Mouse (Mus musculus) gonadal fat pad, adult 2 months (tissue): ENCODE measurements around the gene Nim1k. TPM values are rescaled to one million over a fixed set of nuclear protein-coding genes. Genes with fewer than 3 reads are reported as not detected.
"Not testable (repeated sequence)": the region's sequence is repeated elsewhere in the genome, so short reads cannot be mapped to it uniquely, and the experiment has no call there.

ENCODE experiments used
- DNase-seq: peaks from one replicate; pipeline ENCODE4 v3.0.0-alpha.2; 2012; ENCODE audit warnings: low read depth
- polyA plus RNA-seq: library from polyadenylated mRNA; depleted of rRNA; stranded (reverse); fragments of >200 nt; gene quantifications from 2 replicates; pipeline ENCODE4 v1.2.3, GENCODE M21; 2012

Gene Nim1k
- polyA plus RNA-seq, 1 experiment = 0.57 TPM

DNA sequence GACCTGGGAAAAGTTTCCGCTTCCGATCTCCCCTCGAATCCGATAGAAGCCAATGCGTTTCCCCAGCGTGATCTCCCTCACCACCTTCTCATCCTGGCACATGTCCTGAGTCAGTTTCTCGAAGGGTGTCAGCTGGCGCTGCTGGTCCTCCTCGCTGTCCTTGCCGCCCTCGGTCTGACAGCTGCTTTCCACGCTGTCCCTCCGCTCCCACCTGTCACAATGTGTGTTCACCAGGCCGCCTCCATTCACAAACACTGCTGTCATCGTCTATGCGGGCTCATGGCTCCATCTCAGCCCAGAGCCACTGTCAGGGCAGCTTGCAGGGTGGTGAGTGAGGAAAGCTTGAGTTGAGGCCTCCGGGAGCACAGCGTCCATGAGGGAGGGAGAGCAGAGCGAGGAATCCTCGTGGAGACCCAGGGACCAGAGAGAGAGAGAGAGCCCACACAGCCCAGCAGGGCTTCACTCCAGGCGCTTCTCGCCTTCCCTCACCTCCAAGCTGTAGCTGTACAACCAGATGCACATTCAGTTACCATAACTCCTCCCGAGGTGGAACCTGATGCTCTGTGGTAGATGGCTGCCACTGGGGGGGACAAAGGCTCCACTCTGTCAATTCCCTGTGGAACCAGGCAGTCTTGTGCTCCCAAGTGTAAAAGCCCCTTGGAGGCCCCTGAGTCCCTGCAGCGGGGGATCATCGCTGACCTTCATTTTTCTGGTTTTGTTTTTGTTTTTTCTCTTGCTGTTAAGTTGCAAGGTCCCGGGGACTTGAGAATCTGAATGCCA is 27.9 kb downstream of the Nim1k start:
- DNase-seq = no peak

DNA sequence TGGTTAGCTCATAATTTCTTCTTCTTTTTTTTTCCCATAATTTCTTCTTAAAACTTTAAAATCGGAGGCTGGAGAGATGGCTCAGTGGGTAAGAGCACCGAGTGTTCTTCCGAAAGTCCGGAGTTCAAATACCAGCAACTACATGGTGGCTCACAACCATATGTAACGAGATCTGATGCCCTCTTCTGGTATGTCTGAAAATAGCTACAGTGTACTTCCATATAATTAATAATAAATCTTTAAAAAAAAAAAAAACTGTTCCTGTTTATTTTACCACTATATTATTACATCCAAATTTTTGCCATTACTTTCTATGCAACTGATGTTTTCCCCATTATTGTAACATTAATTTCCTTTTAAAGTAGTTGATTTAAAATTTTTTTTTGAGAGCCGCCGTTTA is 31.1 kb downstream of the Nim1k start:
- DNase-seq = no peak

DNA sequence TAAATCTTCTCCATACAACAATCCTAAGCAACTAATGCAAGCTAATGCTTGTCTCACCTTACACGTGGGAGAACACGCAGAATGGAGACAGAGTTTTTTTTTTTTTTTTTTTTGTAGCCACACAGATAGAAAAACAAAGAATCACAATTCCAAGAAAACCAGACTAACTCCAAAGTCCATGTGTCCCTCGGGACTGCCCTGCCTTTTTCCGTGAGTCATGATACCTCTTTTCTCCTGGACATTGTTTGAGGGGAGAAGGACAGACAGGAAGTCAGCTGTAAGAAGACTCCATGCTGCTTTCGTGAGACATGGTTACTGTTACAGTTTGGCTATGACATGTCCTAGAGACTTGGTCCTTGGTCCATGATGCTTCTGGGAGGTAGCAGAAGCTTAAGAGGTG is 32.3 kb downstream of the Nim1k start:
- DNase-seq = no peak

DNA sequence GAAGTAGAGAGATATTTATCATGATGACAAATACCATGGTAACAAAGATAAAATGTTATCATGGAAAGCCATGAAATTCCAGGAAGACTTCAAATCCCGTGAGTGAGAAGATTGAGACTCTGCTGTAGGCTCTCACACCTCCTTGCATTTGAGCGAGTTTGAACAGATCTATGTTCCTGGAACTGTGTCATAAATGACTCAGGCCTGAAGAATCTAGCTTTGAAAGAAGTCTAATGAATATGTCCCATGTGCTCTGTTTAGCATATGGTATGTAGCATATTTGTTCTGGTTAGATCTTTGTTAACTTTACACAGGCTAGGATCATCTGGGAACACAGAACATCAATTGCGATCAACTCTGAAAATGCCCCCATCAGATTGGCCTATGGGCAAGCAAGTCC is 33.2 kb downstream of the Nim1k start:
- DNase-seq = no peak

DNA sequence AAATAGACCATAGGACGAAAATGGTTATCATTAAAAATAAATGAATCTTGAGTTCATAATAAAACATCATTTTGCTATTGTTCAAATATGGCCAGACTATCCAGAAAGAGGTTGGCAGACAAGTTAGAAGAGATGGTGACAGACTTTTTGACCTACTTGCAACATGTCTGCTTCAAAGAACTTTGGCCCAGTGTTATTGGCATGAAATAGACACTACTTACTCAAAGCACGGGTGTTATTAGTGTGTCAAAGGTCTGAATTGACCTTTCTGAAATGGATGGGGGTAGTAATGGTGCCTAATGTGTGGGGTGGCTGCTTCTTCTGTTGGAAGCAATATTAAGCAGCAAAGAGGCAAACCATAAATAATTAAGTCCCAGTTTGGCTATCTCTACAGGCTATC is 39.6 kb downstream of the Nim1k start:
- no peak for DNase-seq

DNA sequence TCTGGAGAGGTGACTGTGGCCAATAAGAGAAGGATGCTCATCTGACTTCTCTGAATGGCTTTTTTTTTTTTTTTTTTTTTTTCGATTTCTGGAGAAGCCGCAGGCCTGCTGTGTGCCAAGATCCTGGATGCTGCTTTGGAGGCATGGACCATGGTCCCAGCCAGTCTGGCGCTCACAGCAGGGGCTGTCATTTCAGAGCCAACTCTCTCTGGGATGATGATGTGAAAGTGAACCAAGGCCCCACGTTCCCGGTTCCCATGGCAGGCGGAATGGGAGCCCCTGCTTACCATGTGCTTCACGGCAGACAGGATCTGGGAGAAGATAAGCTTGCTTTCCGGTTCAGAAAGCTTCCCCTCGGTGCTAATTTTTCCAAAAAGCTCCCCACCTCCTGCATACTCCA is 41.9 kb downstream of the Nim1k start:
- DNase-seq = no peak

DNA sequence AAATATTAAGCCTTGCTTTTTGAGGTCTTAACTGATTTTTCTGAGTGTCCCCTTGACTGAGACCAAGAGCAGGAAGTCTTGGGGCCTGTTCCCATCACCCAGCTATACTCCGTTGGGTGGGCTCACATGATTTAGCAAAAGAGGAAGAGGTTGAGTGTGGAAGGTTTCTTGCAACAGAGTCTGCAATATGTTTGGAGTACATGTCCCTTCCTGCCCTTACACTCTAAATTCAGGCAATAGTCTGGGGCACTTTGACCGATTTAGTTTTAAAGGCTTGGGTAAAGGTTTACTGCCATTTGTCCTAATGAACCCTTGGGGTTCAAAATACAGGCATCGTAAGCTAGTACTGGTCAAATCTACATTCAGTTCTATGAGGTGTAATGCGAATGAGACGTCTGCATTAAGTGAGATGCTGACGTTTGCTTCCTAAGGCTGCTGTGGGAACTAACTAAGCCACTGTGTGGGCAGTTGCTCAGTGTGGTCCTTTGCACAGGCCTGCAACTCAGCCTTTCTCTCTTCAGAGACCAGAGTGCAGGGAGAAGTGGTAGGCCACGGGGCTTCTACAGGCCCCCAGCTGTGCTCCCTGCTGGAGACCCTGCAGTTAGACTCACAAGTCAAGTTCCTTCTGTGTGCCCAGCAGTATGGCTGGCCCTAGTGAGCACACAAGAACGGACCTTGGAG is 42.4 kb downstream of the Nim1k start:
- DNase-seq = peak; percentile 91

DNA sequence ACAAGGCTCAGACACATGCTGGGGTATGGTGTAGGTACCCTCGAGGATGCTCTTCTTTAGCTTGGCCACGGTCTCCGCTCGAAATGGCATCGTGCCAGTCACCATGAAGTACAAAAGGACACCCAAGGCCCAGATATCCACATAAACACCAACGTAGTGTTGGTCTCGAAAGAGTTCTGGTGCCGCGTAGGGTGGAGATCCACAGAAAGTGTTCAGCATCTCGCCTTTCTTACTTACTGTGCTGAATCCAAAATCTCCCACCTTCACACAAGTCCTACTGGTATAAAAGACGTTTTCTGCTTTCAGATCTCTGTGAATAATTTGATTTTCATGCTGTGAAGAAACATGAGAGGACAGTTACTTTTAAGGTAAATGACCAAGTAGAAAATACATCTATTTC is 43.2 kb downstream of the Nim1k start:
- no peak for DNase-seq

DNA sequence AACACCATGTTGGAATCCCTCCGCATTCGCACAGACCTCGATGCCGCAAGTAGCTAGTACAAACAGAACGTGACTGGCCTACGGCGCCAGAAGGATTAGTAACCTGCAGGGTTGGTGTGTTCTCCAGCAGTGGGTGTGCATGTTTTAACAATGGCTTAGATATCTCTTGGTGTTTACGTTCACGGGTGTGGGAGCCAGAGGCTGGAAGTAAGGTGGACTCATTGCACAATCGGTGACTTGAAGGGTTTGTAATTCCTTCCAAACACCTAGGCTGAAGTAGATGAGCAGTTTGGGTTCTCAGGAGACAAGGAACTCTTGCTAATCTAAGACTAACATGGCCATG is 45.4 kb downstream of the Nim1k start:
- peak; percentile 100 for DNase-seq

DNA sequence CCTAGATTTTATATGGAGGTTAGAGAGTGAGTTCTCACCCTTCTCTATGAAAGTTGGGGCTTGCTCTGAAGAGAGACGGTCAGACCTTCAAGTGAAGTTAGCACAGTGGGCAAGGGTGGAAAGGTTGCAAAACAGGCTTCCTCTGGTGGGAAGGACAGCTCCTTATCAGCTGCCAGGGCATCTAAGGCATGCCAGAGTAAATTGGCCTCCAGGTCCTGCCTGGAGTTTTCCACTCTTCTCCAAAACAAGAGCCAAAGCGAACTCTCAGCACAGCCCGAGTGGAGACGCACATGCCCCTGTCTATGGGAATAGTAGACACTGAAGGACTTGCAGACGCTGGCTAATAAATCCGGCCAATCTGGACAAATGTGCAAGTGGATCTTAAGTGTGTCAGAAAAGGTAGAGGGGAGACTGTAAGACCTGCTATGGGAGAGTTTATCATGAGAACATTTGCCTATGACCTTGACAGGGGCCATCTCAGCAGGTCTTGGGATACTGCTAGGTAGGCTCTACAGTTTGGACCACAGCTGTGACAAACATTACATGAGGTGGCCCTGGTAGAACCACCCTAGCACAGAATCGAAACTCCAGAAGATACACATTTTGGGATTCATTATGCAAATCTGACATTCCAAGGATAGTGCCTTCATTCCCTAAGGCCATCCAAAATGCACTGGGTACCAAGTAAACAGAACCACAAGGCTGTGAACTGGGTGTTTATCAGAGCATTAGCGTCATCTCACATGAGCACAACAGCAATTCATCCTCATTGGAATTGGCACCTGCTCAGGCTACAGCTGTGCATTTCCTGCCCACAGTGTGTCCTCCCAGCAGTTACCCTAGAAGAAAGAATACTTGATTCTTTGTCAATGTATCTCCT is 46.1 kb downstream of the Nim1k start:
- no peak for DNase-seq

DNA sequence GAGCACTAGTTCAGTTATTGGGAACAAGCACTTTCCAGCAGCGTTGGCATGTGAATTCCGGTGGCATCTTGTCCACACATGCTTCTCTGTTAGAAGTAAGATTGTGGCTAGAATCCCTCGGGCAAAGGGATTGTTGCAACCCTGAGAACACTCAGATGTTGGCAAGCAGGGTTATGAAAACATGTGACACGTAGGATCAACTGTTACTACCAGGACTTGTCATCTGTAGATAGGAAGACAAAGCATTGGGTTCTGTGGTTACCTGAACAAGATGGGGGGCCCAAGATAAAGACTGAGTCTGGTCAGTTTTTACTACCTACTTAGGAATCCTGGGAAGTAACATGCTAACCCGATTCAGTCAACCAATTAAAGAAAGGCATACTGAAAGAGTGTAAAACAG is 46.7 kb downstream of the Nim1k start:
- DNase-seq = peak; percentile 93

DNA sequence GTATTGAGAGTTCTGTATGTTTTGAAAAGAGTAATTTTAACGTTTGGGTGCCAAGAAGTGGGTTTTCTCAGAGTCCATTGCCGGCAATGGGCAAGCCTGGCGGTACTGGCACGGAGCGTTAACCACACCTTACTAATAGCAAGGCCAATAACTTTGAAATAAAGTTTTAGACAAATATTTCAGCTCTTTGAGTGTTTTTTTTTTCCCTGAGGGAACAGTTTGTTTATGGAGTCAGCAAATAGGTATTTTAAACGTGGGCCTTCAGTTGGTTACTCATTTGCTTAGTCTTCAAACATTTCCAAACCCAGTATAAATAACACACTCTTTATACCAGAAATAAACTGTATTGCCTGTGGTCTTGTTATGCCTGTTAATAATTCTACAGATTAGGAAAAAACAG is 47.8 kb downstream of the Nim1k start:
- no peak for DNase-seq

DNA sequence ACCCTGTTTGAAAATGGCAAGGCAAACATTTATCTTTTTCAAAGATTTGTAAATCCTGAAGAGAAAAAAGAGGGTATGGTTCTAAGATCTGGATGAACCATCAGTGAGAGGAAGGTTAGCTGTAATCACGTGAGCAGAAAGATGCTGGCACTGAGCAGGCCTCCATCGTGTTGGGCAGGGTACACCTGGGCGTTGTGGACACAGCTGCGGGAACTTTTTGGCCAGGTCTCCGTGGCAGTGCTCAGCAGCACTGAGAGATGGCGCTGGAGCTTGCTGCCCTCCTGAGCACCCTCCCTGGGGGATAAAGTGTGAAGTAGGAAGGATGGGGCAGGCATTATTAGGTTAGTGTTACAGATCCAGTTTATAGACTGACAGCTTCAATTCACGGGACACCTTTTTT is 48.7 kb downstream of the Nim1k start:
- no peak for DNase-seq

DNA sequence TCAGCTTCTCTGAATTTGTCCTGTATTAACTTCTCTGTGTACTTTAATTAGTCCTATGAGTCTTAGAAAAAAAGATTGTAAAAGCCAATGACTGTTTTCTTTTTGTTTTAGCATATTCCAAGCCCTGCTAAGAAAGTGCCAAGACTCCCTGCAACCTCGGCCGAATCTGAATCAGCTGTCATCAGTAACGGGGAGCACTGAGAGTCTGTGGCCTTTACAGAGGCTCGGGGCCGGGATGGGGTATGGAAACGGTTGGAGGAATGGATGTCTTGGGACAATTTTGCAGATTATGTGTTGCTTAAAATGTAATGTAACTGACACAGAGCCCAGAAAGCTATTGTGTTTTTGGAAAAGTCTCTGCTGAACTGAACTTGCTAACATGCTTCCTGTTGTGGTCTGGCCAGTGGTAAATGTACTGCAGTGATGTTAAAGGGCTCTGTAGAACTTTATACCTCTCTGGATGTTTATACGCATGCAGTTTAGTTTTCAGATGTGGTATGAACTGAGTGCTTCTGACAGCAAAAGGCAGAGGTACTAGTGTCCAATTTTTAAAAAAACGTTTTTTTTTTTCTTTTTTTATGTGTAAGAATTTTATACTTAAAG is 49.3 kb downstream of the Nim1k start:
- DNase-seq = not testable (repeated sequence)

DNA sequence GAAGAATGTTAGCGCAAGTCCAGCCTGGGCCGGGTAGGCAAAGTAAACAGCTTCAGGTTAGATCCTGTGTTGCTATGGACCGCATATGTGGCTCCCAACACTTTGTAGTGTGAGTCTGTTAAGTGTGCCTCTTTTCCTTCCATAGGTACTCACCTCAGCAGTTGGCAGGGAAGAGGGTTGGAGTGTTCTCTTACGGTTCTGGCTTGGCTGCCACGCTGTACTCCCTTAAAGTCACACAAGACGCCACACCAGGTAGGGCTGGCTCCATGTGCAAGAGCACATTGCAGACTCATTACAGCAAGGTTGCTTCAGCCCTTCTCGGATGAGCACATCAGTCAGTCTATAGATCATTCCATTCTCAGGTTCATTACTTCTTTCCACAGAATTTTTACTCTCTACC is 51.4 kb downstream of the Nim1k start:
- no peak for DNase-seq

DNA sequence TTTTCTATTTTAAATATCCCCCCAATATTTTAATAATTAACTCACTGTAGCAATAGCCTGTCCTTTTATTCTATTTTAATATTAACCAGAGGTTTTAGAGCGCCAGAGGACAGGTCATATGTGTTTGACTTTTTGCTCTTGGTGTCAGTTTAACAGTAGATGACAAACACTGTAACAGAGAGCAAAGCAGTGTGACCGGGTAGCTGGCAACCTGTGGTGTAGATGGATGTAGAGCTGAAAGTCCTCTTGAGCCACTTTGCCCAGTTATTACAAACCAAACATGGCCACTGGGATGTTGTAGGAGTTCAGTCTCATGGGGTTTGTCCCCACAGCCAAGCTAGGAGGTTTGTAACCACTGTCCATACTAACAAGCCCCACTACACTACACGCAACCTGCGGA is 57.2 kb downstream of the Nim1k start:
- no peak for DNase-seq

DNA sequence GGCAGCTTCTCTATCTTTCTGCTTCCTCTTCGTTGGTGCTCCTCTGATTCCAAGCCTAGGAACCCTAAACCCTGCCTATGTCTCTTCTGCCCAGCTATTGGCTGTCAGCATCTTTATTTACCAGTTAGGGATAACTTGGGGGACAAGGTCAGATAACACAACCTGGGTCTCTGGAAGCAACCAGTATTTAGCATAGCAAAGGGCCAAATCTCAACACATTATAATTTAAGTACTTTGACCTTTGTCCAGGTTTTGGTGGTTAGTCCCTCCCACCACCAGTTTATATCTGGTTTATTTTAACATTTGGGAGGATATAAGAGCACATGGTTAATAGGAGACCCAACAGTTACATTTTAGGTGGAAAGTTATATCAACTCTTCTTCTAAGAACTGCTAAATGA is 59.2 kb downstream of the Nim1k start:
- no peak for DNase-seq

DNA sequence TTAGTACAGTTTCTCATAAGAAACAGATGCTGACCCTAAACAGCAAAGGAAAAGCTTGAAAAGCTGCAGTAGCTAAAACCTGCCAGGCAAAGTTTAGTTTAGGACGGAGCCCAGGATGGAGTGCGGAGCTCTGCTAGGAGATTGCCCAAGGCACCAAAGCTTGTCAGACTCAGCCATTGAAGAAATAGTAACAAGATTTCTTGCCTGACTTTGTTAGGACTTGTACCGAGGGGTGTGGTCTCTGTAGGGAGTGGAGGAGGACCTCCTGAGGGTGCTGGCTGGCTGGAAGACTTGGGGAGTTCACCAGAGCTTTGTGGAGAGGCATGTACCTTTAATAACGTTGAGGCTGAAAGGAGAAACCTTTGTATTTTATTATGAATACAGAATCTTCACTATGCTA is 60.0 kb downstream of the Nim1k start:
- no peak for DNase-seq

DNA sequence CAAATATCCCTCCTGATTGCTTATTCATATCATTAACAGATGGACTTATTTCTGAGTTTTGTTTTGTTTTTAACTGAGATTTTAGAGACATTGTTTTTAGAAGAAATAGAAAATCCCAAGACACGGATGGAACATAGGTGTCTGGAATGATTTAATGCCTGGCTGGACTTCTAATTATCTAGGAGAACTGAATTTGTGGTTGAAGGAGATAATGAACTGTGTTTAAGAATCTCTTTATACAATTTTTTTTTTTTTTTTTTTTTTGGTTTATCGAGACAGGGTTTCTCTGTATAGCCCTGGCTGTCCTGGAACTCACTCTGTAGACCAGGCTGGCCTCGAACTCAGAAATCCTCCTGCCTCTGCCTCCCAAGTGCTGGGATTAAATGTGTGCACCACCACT is 63.7 kb downstream of the Nim1k start:
- DNase-seq = not testable (repeated sequence)

DNA sequence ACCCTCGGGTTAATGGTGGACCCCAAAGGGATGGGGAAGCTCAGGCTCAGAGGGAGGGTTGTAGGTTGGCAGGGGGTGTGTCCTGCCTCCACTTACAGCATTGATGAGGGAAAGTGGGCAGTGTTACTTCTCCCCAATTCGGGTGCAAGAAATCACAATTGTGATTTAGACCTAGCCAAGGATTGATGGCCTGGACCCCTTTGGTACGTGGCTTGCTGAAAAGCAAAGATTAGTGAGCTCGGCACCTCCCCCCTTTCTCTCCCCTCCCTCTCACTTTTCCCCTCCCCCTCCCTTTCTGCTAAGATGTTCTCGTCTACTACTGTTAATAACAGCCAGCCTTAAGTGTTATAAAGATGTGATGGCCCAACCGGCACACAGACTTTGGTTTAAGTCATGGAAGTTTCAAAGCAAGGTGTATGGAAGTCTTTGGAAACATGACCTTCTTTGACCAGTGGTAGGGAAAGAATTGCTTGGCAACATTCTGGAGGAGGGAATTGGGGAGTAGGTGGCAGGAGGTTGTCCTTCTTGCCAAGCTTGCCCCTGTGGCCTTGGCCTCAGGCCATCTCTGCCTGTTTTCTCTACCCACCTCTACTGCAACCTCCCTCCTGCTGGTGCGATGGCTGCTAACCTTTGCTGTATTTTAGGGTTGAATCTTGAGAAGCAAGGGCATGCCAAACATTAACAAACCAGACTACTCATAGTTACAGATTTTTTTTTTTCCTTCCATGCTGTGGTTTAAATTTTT is 64.6 kb downstream of the Nim1k start:
- no peak for DNase-seq

DNA sequence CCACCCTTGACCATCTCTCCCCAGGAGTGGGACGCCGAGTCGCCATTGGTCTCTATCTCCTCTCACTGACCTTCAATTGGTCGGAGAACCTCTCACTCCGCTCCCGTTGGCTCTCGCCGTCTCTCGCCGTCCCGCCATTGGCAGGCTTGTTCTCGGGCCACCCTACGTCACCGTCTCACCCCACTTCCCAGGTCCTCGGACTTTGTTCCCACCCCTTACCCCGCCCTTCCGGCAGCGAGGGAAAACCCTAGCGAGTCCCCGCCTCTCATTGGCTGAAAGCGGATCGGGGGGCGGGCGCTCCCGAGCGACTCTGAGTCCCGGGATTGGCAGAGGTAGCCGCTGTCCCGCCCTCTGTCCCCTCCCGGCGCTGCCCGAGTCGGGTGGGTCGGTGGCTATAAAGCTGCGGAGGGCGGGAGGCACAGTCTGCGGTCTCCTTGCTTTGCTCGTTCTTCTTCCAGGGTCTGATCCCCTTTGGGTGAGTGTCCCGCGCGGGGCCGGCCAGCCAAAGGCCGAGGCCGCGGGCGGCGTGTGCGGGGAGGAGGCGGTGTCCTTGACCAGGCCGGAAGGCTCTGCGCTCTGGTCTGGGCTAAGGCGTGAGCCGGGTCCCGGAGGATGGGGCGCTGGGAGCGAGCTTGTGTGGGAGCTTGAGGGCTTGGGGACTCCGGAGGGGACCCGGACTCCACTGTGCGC is 65.5 kb downstream of the Nim1k start, which contains the start of gene Hmgcs1:
Gene Hmgcs1 (plus strand): TSS at position 341 of the 690 bp plus-strand sequence.
- DNase-seq = peak; percentile 95
